Mouse (Mus musculus): ENCODE measurements around the gene Oasl2. TPM values are rescaled to one million over a fixed set of nuclear protein-coding genes. Genes with fewer than 3 reads are reported as not detected.
"Not testable (repeated sequence)": the region's sequence is repeated elsewhere in the genome, so short reads cannot be mapped to it uniquely, and the experiment has no call there.

The Oasl2 gene
- total RNA-seq, 1 experiment from 2014 or later, result 52.4 TPM

DNA sequence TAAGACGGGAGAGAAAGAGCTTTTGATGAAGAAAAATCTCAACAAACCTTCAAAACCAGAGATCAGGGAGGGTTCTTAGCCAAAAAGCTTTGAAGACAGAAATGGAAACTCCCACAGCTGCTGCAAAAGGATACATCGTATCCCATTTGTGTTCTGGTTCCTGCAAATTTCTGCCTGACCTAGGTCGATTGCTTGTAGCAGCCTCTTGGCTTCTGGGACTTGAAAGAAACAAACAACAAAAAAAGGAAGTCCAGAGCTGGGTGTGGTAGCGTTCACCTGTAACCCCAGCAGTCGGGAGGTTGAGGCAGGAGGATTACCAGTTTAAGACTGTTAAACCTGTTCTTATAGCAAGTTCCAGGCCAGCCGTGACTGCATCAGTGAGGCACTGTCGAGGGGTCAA is 2.1 kb downstream of the Oasl2 start:
- no peak for ATAC-seq (replicated peaks in 1 of 2; ENCODE audit: insufficient read depth in 1 of 2, low FRiP score in 2 of 2, low TSS enrichment in 1 of 2, low read depth in 1 of 2, poor library complexity in 2 of 2, severe bottlenecking in 2 of 2)

GRCm38 (mm10) chr5:114902413-114902812 is 5.7 kb downstream of the Oasl2 start:
- peak; percentile 65 to 74; a peak in 2 of 4 replicates for ATAC-seq (replicated peaks in 1 of 2; ENCODE audit: insufficient read depth in 1 of 2, low FRiP score in 2 of 2, low TSS enrichment in 1 of 2, low read depth in 1 of 2, poor library complexity in 2 of 2, severe bottlenecking in 2 of 2)

- no peak for ATAC-seq (replicated peaks in 1 of 2; ENCODE audit: insufficient read depth in 1 of 2, low FRiP score in 2 of 2, low TSS enrichment in 1 of 2, low read depth in 1 of 2, poor library complexity in 2 of 2, severe bottlenecking in 2 of 2)
Measured at GRCm38 (mm10) chr5:114908598-114909305, 12.0 kb downstream of the Oasl2 start.

GRCm38 (mm10) chr5:114913686-114914085 is 16.9 kb downstream of the Oasl2 start:
- ATAC-seq (replicated peaks in 1 of 2; ENCODE audit: insufficient read depth in 1 of 2, low FRiP score in 2 of 2, low TSS enrichment in 1 of 2, low read depth in 1 of 2, poor library complexity in 2 of 2, severe bottlenecking in 2 of 2), result no peak

DNA sequence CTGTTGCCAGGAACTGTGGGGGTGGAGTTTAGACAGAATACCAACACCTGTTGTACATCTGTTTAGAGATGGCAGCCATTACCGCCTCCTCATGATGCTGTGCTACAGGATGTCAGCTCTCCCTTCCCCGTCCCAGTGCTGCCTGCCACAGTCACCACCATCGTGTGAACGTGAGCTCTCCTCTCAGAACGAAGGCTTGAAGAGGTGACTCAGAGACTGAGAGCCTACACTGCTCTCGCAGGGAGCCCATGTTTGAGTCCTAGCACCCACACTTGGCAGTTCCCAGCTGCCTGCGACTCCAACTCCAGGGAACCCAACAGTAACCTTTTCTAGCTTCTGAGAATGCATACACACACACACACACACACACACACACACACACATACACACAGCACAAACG is 18.1 kb downstream of the Oasl2 start:
- no peak for ATAC-seq (replicated peaks in 1 of 2; ENCODE audit: insufficient read depth in 1 of 2, low FRiP score in 2 of 2, low TSS enrichment in 1 of 2, low read depth in 1 of 2, poor library complexity in 2 of 2, severe bottlenecking in 2 of 2)

DNA sequence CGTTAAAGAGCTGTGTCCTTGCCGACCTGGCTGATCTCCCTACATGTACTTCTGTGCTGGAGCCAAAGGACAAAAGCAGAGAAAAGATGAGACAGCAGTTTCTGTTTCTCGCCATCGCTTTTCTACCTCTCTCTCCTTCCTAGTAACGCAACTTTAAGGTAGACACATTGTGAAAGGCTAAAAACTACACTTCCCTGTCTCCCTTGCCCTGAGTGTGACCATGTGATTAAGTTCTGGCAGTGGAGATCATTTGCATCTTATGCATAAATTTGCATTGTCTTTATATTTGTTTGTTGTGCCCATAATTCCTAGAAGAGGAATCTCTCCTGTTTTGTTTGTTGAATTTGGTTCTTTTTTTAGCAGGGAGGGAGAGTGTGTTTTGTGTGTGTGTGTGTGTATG is 19.1 kb downstream of the Oasl2 start:
- no peak; a peak in 1 of 4 replicates for ATAC-seq (replicated peaks in 1 of 2; ENCODE audit: insufficient read depth in 1 of 2, low FRiP score in 2 of 2, low TSS enrichment in 1 of 2, low read depth in 1 of 2, poor library complexity in 2 of 2, severe bottlenecking in 2 of 2)

GRCm38 (mm10) chr5:114916777-114917176 is 20.0 kb downstream of the Oasl2 start:
- ATAC-seq (replicated peaks in 1 of 2; ENCODE audit: insufficient read depth in 1 of 2, low FRiP score in 2 of 2, low TSS enrichment in 1 of 2, low read depth in 1 of 2, poor library complexity in 2 of 2, severe bottlenecking in 2 of 2), result peak; percentile 49 to 56; a peak in 3 of 4 replicates

GRCm38 (mm10) chr5:114917357-114917756 is 20.6 kb downstream of the Oasl2 start:
- ATAC-seq (replicated peaks in 1 of 2; ENCODE audit: insufficient read depth in 1 of 2, low FRiP score in 2 of 2, low TSS enrichment in 1 of 2, low read depth in 1 of 2, poor library complexity in 2 of 2, severe bottlenecking in 2 of 2), result not testable (repeated sequence)

DNA sequence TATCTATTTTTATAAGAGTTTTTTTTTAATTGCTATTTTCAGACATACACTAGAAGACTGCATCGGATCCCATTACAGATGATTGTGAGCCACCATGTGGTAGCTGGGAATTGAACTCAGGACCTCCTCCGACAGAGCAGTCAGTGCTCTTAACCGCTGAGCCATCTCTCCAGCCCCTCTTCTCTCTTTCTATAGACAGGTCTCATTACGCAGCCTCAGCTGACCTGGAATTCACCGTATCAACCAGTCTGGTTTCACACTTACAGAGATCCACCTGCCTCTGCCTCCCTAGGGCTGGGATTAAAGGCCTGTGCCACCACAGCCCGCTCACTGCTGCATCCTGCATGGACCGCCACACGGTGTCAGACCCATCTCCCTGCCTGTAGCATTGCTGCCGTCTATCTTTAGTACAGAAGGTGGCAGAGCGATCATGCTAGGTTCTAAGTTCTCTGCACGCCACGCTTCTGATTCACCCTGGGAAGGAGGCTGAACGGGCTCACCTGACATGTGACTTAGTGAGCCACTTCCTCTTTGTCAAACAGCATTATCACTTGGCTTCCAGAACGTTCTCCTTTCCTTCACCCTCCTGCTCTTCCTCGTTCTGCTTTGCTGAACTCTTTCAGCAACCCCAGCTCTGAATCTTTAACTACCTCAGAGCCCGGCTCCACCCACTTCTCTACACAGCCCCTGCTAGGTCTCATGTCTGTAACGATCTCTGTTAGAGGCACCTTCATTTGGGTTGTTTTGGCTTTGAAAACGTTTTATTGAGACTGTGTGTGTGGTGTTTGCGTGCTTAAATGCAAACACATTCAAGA is 25.0 kb downstream of the Oasl2 start:
- ATAC-seq (replicated peaks in 1 of 2; ENCODE audit: insufficient read depth in 1 of 2, low FRiP score in 2 of 2, low TSS enrichment in 1 of 2, low read depth in 1 of 2, poor library complexity in 2 of 2, severe bottlenecking in 2 of 2), result peak; percentile 77 to 80

GRCm38 (mm10) chr5:114922366-114922731 is 25.6 kb downstream of the Oasl2 start:
- peak; percentile 48 to 70 for ATAC-seq (replicated peaks in 1 of 2; ENCODE audit: insufficient read depth in 1 of 2, low FRiP score in 2 of 2, low TSS enrichment in 1 of 2, low read depth in 1 of 2, poor library complexity in 2 of 2, severe bottlenecking in 2 of 2)

- ATAC-seq (replicated peaks in 1 of 2; ENCODE audit: insufficient read depth in 1 of 2, low FRiP score in 2 of 2, low TSS enrichment in 1 of 2, low read depth in 1 of 2, poor library complexity in 2 of 2, severe bottlenecking in 2 of 2), result peak; percentile 24 to 35; a peak in 2 of 4 replicates
Measured at GRCm38 (mm10) chr5:114922998-114923473, 26.3 kb downstream of the Oasl2 start, which contains the start of gene Oasl1. Gene Oasl1, plus strand, starts transcription at chr5:114923240.

GRCm38 (mm10) chr5:114926153-114926684 is 29.5 kb downstream of the Oasl2 start:
- ATAC-seq (replicated peaks in 1 of 2; ENCODE audit: insufficient read depth in 1 of 2, low FRiP score in 2 of 2, low TSS enrichment in 1 of 2, low read depth in 1 of 2, poor library complexity in 2 of 2, severe bottlenecking in 2 of 2), result no peak

DNA sequence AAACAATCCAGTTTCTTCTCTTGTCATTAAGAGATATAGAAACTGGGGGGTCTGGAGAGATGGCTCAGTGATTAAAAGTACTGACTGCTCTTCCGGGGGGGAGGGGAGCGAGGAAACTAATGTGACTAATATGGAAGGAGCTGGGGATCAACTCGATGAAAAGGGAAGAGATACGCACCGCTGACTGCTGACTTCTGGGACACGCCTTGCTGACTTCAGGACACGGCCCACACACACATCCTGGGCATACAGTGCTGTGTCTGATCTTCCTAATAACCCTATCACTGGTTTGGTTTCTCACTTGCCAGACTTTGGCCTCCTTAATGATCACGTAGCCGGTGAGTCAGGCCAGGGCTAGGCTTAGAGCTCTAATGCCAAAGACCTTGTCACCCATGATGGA is 30.0 kb downstream of the Oasl2 start:
- no peak for ATAC-seq (replicated peaks in 1 of 2; ENCODE audit: insufficient read depth in 1 of 2, low FRiP score in 2 of 2, low TSS enrichment in 1 of 2, low read depth in 1 of 2, poor library complexity in 2 of 2, severe bottlenecking in 2 of 2)

- ATAC-seq (replicated peaks in 1 of 2; ENCODE audit: insufficient read depth in 1 of 2, low FRiP score in 2 of 2, low TSS enrichment in 1 of 2, low read depth in 1 of 2, poor library complexity in 2 of 2, severe bottlenecking in 2 of 2), result no peak
Measured at GRCm38 (mm10) chr5:114931626-114932025, 34.9 kb downstream of the Oasl2 start.

- no peak for ATAC-seq (replicated peaks in 1 of 2; ENCODE audit: insufficient read depth in 1 of 2, low FRiP score in 2 of 2, low TSS enrichment in 1 of 2, low read depth in 1 of 2, poor library complexity in 2 of 2, severe bottlenecking in 2 of 2)
Measured at GRCm38 (mm10) chr5:114933206-114933605, 36.5 kb downstream of the Oasl2 start.

DNA sequence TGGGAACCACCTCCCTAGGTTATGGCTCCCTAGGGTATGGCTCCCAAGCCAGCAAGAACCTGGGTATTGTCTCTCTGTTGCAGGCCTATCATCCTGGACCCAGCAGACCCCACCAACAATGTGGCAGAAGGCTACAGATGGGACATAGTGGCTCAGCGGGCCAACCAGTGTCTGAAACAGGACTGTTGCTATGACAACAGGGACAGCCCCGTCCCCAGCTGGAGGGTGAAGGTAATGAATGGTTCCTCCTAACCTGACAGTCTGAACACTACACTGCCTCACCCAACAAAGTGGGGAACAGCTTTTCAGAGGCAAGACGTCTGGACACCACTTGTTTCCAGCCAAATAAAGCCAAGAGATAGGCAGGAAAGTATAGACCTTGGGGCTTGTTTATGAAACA is 39.1 kb downstream of the Oasl2 start:
- ATAC-seq (replicated peaks in 1 of 2; ENCODE audit: insufficient read depth in 1 of 2, low FRiP score in 2 of 2, low TSS enrichment in 1 of 2, low read depth in 1 of 2, poor library complexity in 2 of 2, severe bottlenecking in 2 of 2), result no peak

GRCm38 (mm10) chr5:114941138-114941537 is 44.4 kb downstream of the Oasl2 start:
- ATAC-seq (replicated peaks in 1 of 2; ENCODE audit: insufficient read depth in 1 of 2, low FRiP score in 2 of 2, low TSS enrichment in 1 of 2, low read depth in 1 of 2, poor library complexity in 2 of 2, severe bottlenecking in 2 of 2), result not testable (repeated sequence)

All from hematopoietic stem cell, adult 5-6 weeks (primary cell).